Mouse (Mus musculus): ENCODE measurements around the gene Musk. TPM values are rescaled to one million over a fixed set of nuclear protein-coding genes. Genes with fewer than 3 reads are reported as not detected.

Gene Musk
- not detected for polyA plus RNA-seq (2015; fragmentation: Illumina TruSeq; extraction: RNeasy Lipid Tissue Mini Kit (QIAGEN cat#74804); ENCODE audit: insufficient read depth, low replicate concordance)

DNA sequence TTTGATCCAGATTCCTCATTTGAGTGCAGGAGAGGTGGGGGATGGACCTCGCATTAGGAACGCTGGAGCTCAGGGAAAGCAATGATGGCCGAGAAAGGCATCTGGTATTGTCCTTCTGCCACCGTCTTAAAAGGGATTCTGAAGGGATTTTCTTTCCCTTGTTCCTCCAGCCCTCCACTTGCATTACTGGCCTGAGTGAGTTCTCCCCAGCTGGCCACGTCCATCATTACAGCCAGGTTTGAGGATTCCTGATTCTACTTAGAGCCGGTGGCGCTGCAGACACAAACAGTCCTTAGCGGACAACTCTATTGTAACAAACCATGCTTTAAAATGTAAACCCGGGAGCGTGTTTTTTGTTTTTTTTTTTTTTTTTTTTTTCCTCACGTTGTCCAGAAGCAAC, at the start of gene Musk:
Musk (plus strand) TSS at position 274 of the 400 bp plus-strand sequence.

Other genes with a start within 250 kb of the Musk start
- gene Svep1, start 79.1 kb upstream of the Musk start, polyA plus RNA-seq (2015; fragmentation: Illumina TruSeq; extraction: RNeasy Lipid Tissue Mini Kit (QIAGEN cat#74804); ENCODE audit: insufficient read depth, low replicate concordance): 12.8 TPM

All from spleen, adult 10 weeks (tissue).